Mouse (Mus musculus) adrenal gland, adult 18-20 months (tissue): ENCODE data around the gene Tep1. TPM values are rescaled to one million over a fixed set of nuclear protein-coding genes. Genes with fewer than 3 reads are reported as not detected.

Experiments
- DNase-seq, 2 experiments: peaks; one replicate each; pipeline ENCODE4 v3.0.0; 2021 to 2022; ENCODE audit warnings: low spot score in 2 of 2
- total RNA-seq, 2 experiments: library from RNA; stranded (reverse); gene quantifications; 1 replicate in 1 of 2; 2 replicates in 1 of 2; pipeline ENCODE4 v1.2.3; 2021

Tep1 gene
- total RNA-seq, 2 experiments from 2014 or later, result 22.2 to 25.2 TPM

DNA sequence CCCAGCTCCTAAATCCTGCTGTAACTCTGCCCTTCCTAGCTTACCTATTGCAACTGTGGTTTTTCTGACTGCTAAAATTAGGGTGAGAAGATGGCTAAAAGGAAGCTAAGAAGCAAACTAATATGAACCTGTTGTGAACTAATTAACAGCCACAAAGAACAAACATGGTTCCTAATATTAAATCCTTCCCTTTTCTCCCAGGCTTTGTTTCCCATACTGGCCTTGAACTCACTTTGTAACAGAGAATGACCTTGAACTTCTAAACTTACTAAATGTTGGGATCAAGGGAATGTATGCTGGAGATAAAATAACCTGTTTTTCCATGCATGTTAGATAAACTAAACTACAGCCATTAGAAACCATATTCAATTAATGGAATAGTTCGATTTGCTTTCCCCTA is 73.9 kb downstream of the Tep1 start:
- DNase-seq, result no peak

DNA sequence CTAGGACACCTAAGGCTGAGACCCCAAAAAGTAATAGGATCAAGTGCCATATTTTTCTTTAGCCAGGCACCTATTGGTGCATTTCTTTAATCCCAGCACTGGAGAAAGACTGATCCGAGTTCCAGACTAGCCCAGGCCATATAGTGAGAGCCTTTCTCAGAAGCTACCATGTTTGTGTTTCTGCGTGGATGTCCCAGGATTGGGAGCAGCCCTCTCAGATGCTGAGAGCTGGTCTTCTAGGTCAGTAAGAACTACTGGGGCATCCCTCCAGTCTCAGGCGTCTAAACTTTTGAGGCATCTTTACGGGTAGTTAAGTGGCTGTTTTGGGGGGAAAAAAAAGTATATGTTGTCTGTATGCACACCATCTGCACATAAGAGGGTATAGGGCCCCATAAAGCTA is 74.4 kb downstream of the Tep1 start:
- DNase-seq, result no peak

DNA sequence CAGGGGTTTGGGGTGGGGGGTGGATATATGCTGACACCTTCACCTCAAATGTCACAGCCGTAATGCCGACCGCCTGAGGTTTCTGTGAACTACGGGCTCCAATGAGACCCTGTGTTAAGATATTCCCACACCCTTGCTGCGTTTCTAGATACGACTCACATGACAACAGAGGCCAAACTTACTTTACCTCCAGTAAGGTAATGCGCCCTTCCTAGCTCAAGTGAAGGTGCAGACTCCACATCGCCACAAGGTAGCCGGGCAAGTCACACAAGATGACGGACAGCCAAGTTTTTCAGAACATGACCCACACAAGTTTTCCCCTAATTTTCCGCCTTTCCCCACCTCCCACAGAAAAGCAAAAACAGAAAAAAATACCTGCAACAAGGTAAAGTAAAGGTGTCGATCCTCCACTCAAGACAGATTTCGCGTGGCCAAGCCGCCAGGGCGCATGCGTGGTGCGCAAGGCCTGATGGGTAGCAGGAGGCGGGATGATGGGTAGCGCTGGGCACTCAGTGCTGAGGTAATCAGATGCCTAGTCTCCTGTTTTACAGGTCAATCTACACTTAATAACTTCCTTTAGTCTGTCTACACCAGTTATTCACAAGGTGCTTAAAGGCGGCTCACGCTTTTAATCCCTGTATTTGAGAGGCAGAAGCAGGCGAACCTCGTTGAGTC is 75.0 kb downstream of the Tep1 start:
- DNase-seq, result no peak

DNA sequence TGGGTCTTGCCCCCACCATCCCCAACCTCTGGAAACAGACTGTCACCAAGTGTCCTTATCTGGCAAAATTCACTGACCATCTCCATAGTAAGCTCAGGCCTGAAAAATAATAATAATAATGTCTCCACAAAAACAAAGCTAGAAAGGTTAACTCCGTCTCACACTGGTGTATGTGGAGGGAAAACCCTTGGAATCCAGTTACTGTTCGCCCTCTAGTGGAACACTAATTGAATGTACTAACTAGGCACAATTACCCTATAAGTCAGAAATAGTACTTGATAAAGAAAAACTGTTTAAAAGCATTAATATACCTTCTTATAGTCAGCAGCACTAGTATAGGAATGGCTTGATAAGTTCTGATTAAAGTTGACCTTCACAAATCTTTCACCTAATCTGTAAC is 82.2 kb downstream of the Tep1 start:
- no peak for DNase-seq

DNA sequence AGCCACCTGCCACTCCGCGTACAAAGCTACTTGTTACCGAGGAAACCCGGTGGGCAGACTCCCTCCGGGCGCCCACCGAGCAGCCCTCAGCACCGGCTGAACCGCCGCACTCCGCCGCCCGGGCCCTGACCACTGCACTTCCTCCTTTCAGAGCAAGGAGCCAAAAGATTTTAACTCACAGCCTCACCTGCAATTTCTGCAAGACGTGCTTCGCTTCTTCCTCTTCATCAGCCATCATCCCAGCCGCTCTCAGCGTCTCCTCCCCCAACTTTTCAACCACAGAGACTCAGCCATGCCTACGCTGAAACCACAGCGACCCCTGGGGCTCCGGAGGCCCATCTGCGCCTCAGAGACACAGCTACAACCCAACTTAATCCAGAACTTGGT is 85.1 kb downstream of the Tep1 start, which contains the start of gene Ttc5:
TSS of gene Ttc5 (minus strand) at position 269 of the 387 bp plus-strand sequence.
- DNase-seq, result peak; percentile 88 to 91

DNA sequence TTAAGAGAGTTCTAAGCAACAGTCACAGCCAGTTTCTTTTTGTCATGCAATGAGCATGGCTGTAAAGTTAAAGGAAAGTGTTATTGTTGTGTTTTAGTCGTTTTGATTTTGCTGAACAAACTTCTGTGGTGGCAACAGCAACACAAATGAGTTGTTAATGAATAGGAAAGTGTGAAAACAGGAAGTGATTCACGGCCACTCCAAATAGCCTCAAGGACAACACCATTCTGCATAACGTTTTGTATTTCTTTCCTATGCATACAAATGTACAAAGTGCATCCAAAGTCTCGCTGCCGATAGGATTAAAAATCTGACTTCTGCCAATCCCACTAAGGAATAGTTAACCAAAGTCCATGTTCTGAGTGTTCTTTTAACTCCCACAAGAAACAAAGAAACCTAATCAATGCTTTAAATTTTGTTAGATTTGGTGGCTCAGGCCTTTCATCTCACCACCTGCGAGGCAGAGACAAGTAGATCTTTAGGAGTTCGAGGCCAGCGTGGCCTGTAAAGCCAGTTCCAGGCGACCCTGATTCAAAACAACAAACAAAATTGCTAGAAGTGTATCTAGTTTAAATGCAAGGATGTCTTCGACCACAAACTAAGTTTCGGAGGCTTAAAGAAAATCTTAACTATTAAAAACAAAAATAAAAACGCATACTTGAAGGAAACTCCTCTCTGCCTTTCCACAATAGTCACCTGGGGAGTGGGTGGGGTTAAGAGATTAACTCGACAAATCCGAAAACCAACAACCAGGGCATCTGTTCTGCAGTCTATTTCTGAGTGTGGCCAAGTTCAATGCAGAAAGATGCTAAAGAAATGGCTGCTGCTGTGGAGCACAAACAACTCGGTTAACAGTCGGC is 85.7 kb downstream of the Tep1 start:
- DNase-seq, result no peak

DNA sequence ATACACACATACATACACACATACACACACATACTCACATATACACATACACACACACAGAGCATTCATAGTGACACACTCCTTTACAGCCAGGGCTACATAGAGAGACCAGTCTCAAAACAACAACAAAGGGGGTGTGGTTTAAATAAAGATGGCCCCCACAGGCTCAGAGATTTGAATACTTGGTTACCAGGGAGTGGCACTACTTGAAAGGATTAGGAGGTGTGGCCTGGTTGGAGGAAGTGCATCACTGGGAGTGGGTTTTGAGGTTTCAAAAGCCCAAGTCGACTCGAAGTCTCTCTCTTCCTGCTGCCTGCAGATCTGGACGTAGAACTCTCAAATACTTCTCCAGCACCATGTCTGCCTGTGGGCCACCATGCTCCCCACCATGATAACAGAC is 88.2 kb downstream of the Tep1 start:
- DNase-seq, result no peak

Other genes with a start within 250 kb of the Tep1 start
- not detected for gene Olfr745, start 231.2 kb downstream of the Tep1 start, total RNA-seq
- gene Olfr746, start 223.5 kb downstream of the Tep1 start, total RNA-seq, result not detected
- not detected for gene Olfr747, start 177.4 kb downstream of the Tep1 start, total RNA-seq
- not detected for gene Olfr748, start 163.2 kb downstream of the Tep1 start, total RNA-seq
- not detected for gene Olfr749, start 125.5 kb downstream of the Tep1 start, total RNA-seq
- 10 to 100 TPM; 29.0 to 35.5 TPM for gene Ttc5, start 85.0 kb downstream of the Tep1 start, total RNA-seq
- gene Ccnb1ip1, start 62.8 kb downstream of the Tep1 start, total RNA-seq, result not detected
- 10 to 100 TPM; 21.0 to 22.7 TPM for gene Parp2, start 62.7 kb downstream of the Tep1 start, total RNA-seq
- 1 to 10 TPM in 1 of 2 experiments, under 1 TPM in 1; 0.83 to 1.3 TPM for gene Klhl33, start 26.9 kb upstream of the Tep1 start, total RNA-seq
- 10 to 100 TPM; 48.9 to 51.3 TPM for gene Osgep, start 54.3 kb upstream of the Tep1 start, total RNA-seq
- 10 to 100 TPM; 50.7 to 66.7 TPM for gene Apex1, start 54.4 kb upstream of the Tep1 start, total RNA-seq
- gene Pip4p1, start 60.3 kb upstream of the Tep1 start, total RNA-seq, result 10 to 100 TPM; 54.8 to 63.0 TPM
- 10 to 100 TPM; 35.0 to 40.3 TPM for gene Pnp, start 60.5 kb upstream of the Tep1 start, total RNA-seq
- gene Gm49342, start 74.0 kb upstream of the Tep1 start, total RNA-seq, result 10 to 100 TPM; 31.9 to 43.9 TPM
- 1 to 10 TPM; 1.7 to 2.7 TPM for gene Pnp2, start 85.4 kb upstream of the Tep1 start, total RNA-seq
- not detected for gene Rnase10, start 137.2 kb upstream of the Tep1 start, total RNA-seq
- gene Rnase9, start 171.3 kb upstream of the Tep1 start, total RNA-seq, result not detected
- not detected for gene Rnase11, start 179.6 kb upstream of the Tep1 start, total RNA-seq
- not detected for gene Rnase12, start 187.1 kb upstream of the Tep1 start, total RNA-seq
- gene Olfr750, start 203.9 kb upstream of the Tep1 start, total RNA-seq, result under 1 TPM in 1 of 2 experiments, not detected in 1; 0.03 TPM
- gene Rnase4, start 220.5 kb upstream of the Tep1 start, total RNA-seq, result 10 to 100 TPM; 44.8 to 61.9 TPM
- gene Ang, start 220.6 kb upstream of the Tep1 start, total RNA-seq, result 1 to 10 TPM; 4.9 to 9.2 TPM
- gene Eddm3b, start 243.9 kb upstream of the Tep1 start, total RNA-seq, result not detected